In genomic region chr10:80324120-80325037, GRCm38 (mm10) we compare ENCODE assay signal across 8 mouse cellular contexts. TPM values are rescaled to one million over a fixed set of nuclear protein-coding genes. Genes with fewer than 3 reads are reported as not detected.
A peak's percentile ranks its signal among the peaks of the same experiment; 100 is the strongest.
DNase-seq lines count a peak whose midpoint lies in the region; ATAC-seq and TF ChIP-seq lines count a peak whose summit lies in the region.

No protein-coding gene starts in this region.

- peak overlapping the region; percentile 88 for H3K4me2 ChIP-seq in forebrain, embryonic 13.5 days
- H3K4me2 ChIP-seq in liver, embryonic 13.5 days: peak overlapping the region; percentile 100

- H3K4me1 ChIP-seq in forebrain, embryonic 13.5 days: peaks cover 29% of the 10 kb centered on the region
- H3K4me1 ChIP-seq in liver, embryonic 13.5 days (replicated peaks): peaks cover 73% of the 10 kb centered on the region

- intact Hi-C loops in gastrocnemius, adult 2 months (cut with DNase I): no loop called here
- intact Hi-C loops in gastrocnemius, postnatal 14 days (cut with DNase I; ENCODE audit: low total_unique reads): no loop called here

- no peak for TF ChIP-seq CTCF in gastrocnemius, adult 2 months (IDR thresholded peaks at IDR 0.05)

- no peak for DNase-seq in gastrocnemius, adult 2 months
- DNase-seq in gastrocnemius, postnatal 14 days: no peak
- DNase-seq in A20 (ENCODE audit: low read depth, low spot score): peak; percentile 30
- no peak for DNase-seq in liver, embryonic 13.5 days
- no peak for DNase-seq in frontal cortex, adult 2 months (ENCODE audit: extremely low spot score in 1 of 2, low spot score in 1 of 2)
- no peak for DNase-seq in gastrocnemius, postnatal 10 days
- DNase-seq in retina, embryonic 14.5 days (ENCODE audit: low spot score): no peak

- H3K4me3 ChIP-seq in gastrocnemius, adult 2 months: peak overlapping the region; percentile 75
- H3K4me3 ChIP-seq in forebrain, embryonic 13.5 days: peak overlapping the region; percentile 45; the same call in 1 of the 2 replicates
- peak overlapping the region; percentile 80 for H3K4me3 ChIP-seq in liver, embryonic 13.5 days (replicated peaks)

- no peaks in the 10 kb centered on the region for H3K9me3 ChIP-seq in forebrain, embryonic 13.5 days (replicated peaks)
- no peaks in the 10 kb centered on the region for H3K9me3 ChIP-seq in liver, embryonic 13.5 days (replicated peaks)

- H3K27me3 ChIP-seq in forebrain, embryonic 13.5 days: 0 out of 2 replicates have a peak, but pooled peaks cover 3% of the 10 kb centered on the region
- H3K27me3 ChIP-seq in liver, embryonic 13.5 days: no peaks in the 10 kb centered on the region

- ATAC-seq in forebrain, embryonic 13.5 days: no peak
- no peak for ATAC-seq in liver, embryonic 13.5 days (ENCODE audit: low read depth)

- H3K9ac ChIP-seq in forebrain, embryonic 13.5 days: no peak overlapping the region
- H3K9ac ChIP-seq in liver, embryonic 13.5 days: peak overlapping the region; percentile 82

- WGBS in forebrain, embryonic 13.5 days: 76% methylated on average over 17 of the region's 17 CpGs
- WGBS in liver, embryonic 13.5 days (ENCODE audit: insufficient replicate concordance): 73% methylated on average over 17 of the region's 17 CpGs

- H3K27ac ChIP-seq in gastrocnemius, adult 2 months: peak overlapping the region; percentile 89
- no peak overlapping the region for H3K27ac ChIP-seq in forebrain, embryonic 13.5 days
- peak overlapping the region; percentile 91 for H3K27ac ChIP-seq in liver, embryonic 13.5 days

- no peaks in the 10 kb centered on the region for H3K36me3 ChIP-seq in forebrain, embryonic 13.5 days (ENCODE audit: poor library complexity, severe bottlenecking)
- peaks cover 1% of the 10 kb centered on the region for H3K36me3 ChIP-seq in liver, embryonic 13.5 days

RNA-seq across cellular contexts. Expression of gene 2310011J03Rik, which starts 4.0 kb away (rescaled TPM):
- total RNA-seq in gastrocnemius, adult 2 months (2021): 1 to 10 TPM; 5.7 to 8.1 TPM
- total RNA-seq in gastrocnemius, postnatal 14 days (2021): 1 to 10 TPM; 7.6 to 8.3 TPM
- 42.7 and 43.3 TPM in 2 replicates for polyA plus RNA-seq in forebrain, embryonic 13.5 days (2015; fragmentation: Nextera tagmentation; extraction: Ambion mirVana)
- 42.3 and 43.7 TPM in 2 replicates for polyA plus RNA-seq in liver, embryonic 13.5 days (2015; fragmentation: Nextera tagmentation; extraction: Ambion mirVana)
- 41.6 and 44.3 TPM in 2 replicates for polyA plus RNA-seq in frontal cortex, adult 2 months (2012; rRNA removed)
- total RNA-seq in gastrocnemius, postnatal 10 days (2021): 10 to 100 TPM; 10.5 to 13.1 TPM

RNA-seq across cellular contexts. Expression of gene Pcsk4, which starts 4.9 kb away (rescaled TPM):
- total RNA-seq in gastrocnemius, adult 2 months (2021): 1 to 10 TPM in 1 of 2 experiments, under 1 TPM in 1; 0.84 to 1.0 TPM
- 1 to 10 TPM in 1 of 2 experiments, under 1 TPM in 1; 0.53 to 1.2 TPM for total RNA-seq in gastrocnemius, postnatal 14 days (2021)
- 2.9 and 3.0 TPM in 2 replicates for polyA plus RNA-seq in forebrain, embryonic 13.5 days (2015; fragmentation: Nextera tagmentation; extraction: Ambion mirVana)
- polyA plus RNA-seq in liver, embryonic 13.5 days (2015; fragmentation: Nextera tagmentation; extraction: Ambion mirVana): 5.3 TPM in 2 replicates
- polyA plus RNA-seq in frontal cortex, adult 2 months (2012; rRNA removed): 9.4 TPM in 2 replicates
- total RNA-seq in gastrocnemius, postnatal 10 days (2021): 1 to 10 TPM in 1 of 2 experiments, under 1 TPM in 1; 0.75 to 1.5 TPM

RNA-seq across cellular contexts. Expression of gene Reep6, which starts 5.4 kb away (rescaled TPM):
- 1 to 10 TPM; 1.5 to 2.5 TPM for total RNA-seq in gastrocnemius, adult 2 months (2021)
- total RNA-seq in gastrocnemius, postnatal 14 days (2021): 1 to 10 TPM; 1.9 to 2.5 TPM
- polyA plus RNA-seq in forebrain, embryonic 13.5 days (2015; fragmentation: Nextera tagmentation; extraction: Ambion mirVana): 2.0 and 3.0 TPM in 2 replicates
- polyA plus RNA-seq in liver, embryonic 13.5 days (2015; fragmentation: Nextera tagmentation; extraction: Ambion mirVana): 50.9 and 65.0 TPM in 2 replicates
- 4.9 and 6.0 TPM in 2 replicates for polyA plus RNA-seq in frontal cortex, adult 2 months (2012; rRNA removed)
- 1 to 10 TPM; 2.1 to 2.4 TPM for total RNA-seq in gastrocnemius, postnatal 10 days (2021)

RNA-seq across cellular contexts. Expression of gene Adamtsl5, which starts 23.8 kb away (rescaled TPM):
- 10 to 100 TPM; 26.2 to 43.3 TPM for total RNA-seq in gastrocnemius, adult 2 months (2021)
- 10 to 100 TPM; 24.2 to 26.1 TPM for total RNA-seq in gastrocnemius, postnatal 14 days (2021)
- polyA plus RNA-seq in forebrain, embryonic 13.5 days (2015; fragmentation: Nextera tagmentation; extraction: Ambion mirVana): 0.18 and 0.21 TPM in 2 replicates
- 1.8 and 2.5 TPM in 2 replicates for polyA plus RNA-seq in liver, embryonic 13.5 days (2015; fragmentation: Nextera tagmentation; extraction: Ambion mirVana)
- polyA plus RNA-seq in frontal cortex, adult 2 months (2012; rRNA removed): 5.6 and 7.3 TPM in 2 replicates
- 10 to 100 TPM; 15.2 to 20.4 TPM for total RNA-seq in gastrocnemius, postnatal 10 days (2021)

RNA-seq across cellular contexts. Expression of gene Apc2, which starts 28.6 kb away (rescaled TPM):
- total RNA-seq in gastrocnemius, adult 2 months (2021): under 1 TPM; 0.20 to 0.77 TPM
- 1 to 10 TPM in 1 of 2 experiments, under 1 TPM in 1; 0.93 to 1.2 TPM for total RNA-seq in gastrocnemius, postnatal 14 days (2021)
- polyA plus RNA-seq in forebrain, embryonic 13.5 days (2015; fragmentation: Nextera tagmentation; extraction: Ambion mirVana): 129 and 140 TPM in 2 replicates
- polyA plus RNA-seq in liver, embryonic 13.5 days (2015; fragmentation: Nextera tagmentation; extraction: Ambion mirVana): 0.13 and 0.24 TPM in 2 replicates
- 46.2 and 52.2 TPM in 2 replicates for polyA plus RNA-seq in frontal cortex, adult 2 months (2012; rRNA removed)
- under 1 TPM; 0.87 to 0.95 TPM for total RNA-seq in gastrocnemius, postnatal 10 days (2021)
